Mouse (Mus musculus): Measurements from ENCODE around the gene Ndufb4.
A peak's percentile ranks its signal among the peaks of the same experiment; 100 is the strongest.
"Not testable (repeated sequence)": the region's sequence is repeated elsewhere in the genome, so short reads cannot be mapped to it uniquely, and the experiment has no call there.

Gene Ndufb4

DNA sequence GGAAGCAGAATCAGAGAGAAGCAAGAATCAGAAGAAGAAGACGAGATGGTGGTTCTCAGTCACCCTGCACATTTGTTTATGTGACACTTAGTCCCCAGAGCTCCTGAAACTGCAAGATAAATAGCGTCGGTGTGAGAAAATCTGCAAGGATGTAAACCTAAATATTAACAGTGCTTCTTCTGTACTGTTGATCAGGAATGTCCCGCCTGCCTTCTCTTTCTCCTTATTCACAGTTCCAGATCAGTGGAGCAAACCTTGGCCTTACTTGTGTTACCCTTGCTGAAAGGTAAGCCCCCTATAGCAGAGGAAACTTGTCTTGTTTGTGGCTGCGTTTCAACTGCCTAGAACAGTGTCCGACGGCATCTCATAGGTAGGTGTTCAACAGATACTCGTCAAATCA is 23.3 kb upstream of the Ndufb4 start:
- DNase-seq (ENCODE audit: low spot score): no peak

DNA sequence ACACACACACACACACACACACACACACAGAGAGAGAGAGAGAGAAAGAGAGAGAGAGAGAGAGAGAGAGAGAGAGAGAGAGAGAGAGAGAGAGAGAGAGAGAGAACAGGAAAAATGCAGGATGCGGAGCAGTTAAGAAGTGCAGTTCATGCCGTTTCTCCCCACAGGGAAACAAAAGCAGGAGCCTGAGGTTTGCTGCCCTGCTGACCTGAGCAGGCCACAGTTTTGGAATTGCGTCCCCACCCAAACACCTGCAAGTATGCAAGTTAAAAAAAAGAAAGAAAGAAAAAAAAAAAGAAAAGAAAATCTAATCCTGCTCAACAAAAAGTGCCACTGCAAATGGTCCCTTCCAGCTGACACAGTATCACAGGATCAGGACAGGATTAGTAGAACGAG is 22.4 kb upstream of the Ndufb4 start:
- no peak for DNase-seq (ENCODE audit: low spot score)

GRCm38 (mm10) chr16:37676024-37676676 is 21.9 kb upstream of the Ndufb4 start:
- no peak for DNase-seq (ENCODE audit: low spot score)

- DNase-seq (ENCODE audit: low spot score): no peak
Measured at GRCm38 (mm10) chr16:37675326-37675725, 21.1 kb upstream of the Ndufb4 start.

- no peak for DNase-seq (ENCODE audit: low spot score)
Measured at GRCm38 (mm10) chr16:37670666-37671283, 16.5 kb upstream of the Ndufb4 start.

DNA sequence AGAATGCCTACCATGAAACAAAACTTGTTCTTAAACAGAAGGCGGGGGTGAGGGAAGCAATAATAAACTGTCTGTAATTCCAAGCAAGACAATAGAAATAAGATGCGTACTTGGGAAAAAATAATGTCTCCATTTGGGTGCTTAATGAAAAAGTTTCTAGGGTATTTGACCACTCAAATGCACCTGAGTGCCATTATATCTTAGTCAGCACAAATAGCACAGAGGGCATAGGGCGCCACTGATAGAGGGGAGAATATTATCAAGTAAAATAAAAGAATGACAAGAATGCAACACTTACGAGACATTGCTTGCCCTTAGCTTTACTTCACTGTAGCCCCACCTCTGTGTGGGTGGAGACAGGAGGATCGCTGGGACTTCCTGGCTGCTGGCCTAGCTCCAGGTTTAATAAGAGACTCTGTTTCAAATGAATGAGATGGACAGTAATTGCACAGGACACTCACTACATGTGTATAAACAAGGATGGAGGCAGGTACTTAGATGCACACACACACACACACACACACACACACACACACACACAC is 11.2 kb upstream of the Ndufb4 start:
- no peak for DNase-seq (ENCODE audit: low spot score)

DNA sequence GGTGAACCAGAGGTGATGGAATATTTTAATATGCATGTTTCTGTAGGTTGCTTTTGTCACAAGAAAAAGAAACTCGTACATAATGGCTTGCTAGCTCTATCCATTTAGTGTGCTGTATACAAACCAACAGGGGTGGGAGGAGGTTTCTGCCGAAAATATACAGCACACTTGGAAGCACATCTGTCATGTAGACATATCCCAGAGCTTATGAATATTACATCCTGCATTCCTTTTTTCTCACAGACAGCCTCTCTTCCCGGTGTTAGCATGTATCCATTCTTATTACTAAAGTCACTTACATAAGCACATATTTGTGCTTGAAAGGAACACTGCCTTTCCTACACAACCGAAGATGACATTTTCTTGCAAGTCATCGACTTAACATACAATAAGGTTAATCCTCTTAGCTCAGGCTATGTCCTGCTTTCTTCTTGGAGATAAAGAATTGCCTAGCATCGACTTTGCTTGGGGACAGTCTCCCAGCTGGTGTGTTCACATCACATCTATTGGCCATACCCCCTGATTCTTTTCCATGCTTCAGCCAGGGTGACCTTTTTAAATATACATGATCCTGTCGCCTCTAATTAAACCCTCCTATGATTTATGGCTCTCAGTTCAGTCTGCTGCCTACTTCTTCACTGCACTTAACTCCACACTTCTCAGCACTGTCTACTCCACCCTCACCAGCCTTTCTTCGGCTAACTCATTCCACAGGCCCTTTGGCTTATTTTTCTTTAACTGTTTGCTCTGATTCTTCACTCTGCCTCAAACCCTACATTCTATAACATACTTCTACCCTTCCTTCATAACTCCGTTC is 9.6 kb upstream of the Ndufb4 start:
- no peak for DNase-seq (ENCODE audit: low spot score)

GRCm38 (mm10) chr16:37656796-37657195 is 2.5 kb upstream of the Ndufb4 start:
- DNase-seq (ENCODE audit: low spot score): no peak

- peak; percentile 37 for DNase-seq (ENCODE audit: low spot score)
Measured at GRCm38 (mm10) chr16:37655756-37656347, 1.6 kb upstream of the Ndufb4 start.

DNA sequence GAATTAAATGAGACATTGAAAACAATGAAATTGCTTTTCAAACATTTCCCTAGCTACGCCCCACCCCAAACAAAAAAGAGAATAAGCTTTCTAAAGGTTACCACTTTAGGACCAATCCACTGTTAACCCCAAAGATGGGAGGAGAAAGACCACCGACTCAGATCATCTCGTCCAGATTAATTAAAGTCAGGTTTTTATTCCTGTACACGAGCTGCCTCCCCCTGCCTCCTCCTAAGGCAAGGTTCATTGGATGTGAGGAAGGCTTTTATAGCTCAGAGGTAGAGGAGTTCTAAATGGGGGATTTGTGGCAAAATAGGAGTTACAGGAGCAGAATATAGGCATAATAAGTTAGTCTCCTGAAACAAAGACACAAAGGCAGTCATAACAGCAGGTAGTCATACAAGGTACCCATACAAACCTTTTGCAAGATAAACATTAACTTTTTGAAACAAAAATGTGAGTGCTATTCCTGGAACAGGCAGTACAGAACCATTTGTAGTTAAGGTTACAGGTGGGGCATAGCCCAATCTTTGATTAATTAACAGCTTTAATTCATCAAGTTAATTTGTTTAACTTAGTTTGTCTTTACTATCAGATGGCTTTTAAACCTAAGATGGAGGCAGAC is 690 bp upstream of the Ndufb4 start:
- no peak for DNase-seq (ENCODE audit: low spot score)

DNA sequence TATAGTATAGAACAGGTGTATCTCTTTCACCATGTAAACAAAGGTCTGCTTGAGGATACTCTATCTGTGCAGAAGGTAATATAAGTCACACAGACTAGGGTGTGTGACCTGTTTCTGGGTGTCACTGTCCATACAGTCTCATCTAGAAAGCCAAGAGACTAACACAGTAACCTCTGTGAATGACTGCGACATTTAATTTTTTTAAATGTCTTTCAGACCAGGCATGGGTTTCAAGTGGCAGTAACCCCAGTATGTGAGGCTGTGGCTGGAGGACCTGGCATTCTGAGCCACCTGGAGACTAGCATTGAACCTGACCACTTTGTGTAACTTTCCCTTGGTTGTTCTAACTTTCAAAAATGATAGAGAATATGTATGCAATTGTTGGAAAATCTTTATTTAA is 1.2 kb downstream of the Ndufb4 start:
- DNase-seq (ENCODE audit: low spot score): no peak

DNA sequence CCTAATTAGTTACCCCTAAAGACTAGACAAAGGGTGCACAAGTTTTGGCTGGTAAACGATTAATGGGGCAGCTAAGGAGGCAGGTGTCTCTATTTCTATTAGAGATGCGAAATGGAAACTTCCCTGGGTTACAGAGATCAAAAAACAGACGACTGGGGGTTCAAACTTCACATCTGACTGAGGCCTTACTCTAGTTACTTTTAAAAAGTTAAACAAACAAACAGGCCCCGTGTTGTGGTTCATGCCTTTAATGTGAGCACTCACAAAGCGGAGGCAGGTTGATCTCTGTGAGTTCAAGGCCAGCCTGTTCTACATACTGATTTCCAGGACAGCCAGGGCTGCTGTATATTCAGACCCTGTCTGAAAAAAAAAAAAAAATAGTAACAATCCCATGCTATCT is 1.6 kb downstream of the Ndufb4 start:
- DNase-seq (ENCODE audit: low spot score): no peak

GRCm38 (mm10) chr16:37651467-37651866 is 2.8 kb downstream of the Ndufb4 start:
- DNase-seq (ENCODE audit: low spot score): no peak

DNA sequence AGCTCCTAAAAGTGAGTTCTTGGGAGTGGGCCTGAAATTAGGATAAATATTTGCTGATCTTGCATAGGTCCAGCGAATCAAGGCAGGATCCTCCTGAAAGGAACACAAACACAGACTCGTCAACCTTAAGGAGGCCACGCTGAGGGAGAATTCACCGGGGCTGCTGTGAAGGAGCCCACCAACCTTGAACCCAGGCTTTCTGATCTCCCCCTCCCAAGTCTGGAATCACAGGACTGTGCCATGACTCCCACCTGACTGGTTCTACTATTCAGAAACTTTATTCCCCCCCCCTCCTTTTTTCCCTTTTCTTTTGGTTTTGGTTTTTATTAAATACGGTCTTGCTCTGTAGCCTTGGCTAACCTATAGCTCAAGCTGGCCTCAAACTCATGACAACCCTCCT is 5.2 kb downstream of the Ndufb4 start:
- no peak for DNase-seq (ENCODE audit: low spot score)

DNA sequence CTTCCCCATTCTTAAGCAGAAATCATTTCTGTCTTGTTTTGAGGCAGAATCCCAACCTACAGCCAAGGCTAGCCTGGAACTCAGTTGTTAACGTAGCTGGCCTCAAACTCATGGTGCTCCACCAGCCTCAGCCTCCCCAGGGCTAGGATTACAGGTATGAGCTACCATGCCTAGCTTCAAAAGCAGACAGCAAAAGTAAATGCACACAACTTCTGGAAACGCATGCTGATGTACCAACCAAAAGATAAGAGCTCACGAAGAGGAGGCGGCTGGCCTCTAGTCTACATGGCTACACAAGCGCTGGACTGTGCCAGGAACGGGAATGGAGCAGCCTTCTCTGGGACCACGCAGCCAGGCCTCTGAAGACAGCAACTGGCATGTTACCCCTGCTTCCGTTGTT is 6.3 kb downstream of the Ndufb4 start:
- no peak for DNase-seq (ENCODE audit: low spot score)

DNA sequence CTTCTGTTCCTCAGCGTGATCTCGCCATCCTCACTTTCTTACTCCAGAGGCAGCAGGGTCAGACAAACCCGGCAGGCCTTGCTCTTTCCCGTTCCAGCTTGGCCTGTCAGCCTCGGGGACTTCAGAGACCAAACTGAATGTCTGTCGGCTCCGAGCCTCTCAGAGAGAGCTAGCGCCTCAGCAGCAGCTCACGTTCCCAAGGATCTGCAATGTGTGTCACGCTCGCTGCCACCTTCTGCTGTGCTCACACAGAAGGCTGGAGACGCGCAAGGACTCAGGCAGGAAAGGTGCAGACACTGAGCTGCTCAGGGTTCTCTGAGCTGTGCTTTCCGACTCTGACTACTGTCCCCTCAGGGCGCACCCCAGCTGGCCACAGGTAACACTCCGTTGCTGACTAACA is 7.2 kb downstream of the Ndufb4 start:
- DNase-seq (ENCODE audit: low spot score): no peak

GRCm38 (mm10) chr16:37645799-37646198 is 8.5 kb downstream of the Ndufb4 start:
- DNase-seq (ENCODE audit: low spot score): no peak

DNA sequence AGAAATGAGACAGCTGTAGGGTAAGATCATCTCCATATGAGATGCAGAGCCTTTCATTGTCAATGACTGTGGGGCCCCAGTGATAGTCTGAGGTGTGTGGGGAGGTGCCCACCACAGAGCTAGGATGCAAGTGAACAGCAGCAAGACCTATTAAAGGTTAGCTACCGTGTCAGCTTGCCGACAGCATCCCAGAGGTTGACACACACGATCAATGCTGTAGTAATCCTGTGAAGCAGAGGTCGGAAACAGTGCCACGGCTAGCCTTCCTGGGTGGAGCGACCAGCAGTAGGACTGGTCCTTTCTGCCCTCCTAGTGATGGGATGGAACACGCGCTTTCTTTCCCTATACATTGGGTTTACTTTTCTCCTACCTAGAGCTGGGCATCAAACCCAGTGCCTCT is 9.0 kb downstream of the Ndufb4 start:
- DNase-seq (ENCODE audit: low spot score): no peak

GRCm38 (mm10) chr16:37644486-37644885 is 9.8 kb downstream of the Ndufb4 start:
- DNase-seq (ENCODE audit: low spot score): no peak

DNA sequence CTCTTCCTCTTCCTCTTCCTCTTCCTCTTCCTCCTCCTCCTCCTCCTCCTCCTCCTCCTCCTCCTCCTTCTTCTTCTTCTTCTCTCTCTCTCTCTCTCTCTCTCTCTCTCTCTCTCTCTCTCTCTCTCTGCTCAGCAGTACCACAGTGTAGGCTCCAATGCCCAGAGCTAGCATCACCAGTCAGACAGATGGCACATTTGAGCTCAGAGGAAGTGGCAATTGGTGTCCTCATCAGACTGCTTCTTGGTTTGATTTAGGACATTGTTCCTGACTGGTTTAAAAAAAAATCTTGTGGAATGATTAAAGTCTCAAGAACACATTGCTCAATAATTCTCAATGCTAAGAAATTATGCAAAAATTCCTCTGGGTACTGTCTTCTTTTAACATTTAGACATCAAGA is 13.7 kb downstream of the Ndufb4 start:
- DNase-seq (ENCODE audit: low spot score): not testable (repeated sequence)

- no peak for DNase-seq (ENCODE audit: low spot score)
Measured at GRCm38 (mm10) chr16:37637802-37638201, 16.5 kb downstream of the Ndufb4 start.

GRCm38 (mm10) chr16:37636107-37636506 is 18.1 kb downstream of the Ndufb4 start:
- DNase-seq (ENCODE audit: low spot score): no peak
